In genomic region chr17:33812990-33813389, GRCm38 (mm10) we compare ENCODE assay signal across 11 mouse cellular contexts. TPM values are rescaled to one million over a fixed set of nuclear protein-coding genes. Genes with fewer than 3 reads are reported as not detected.
DNase-seq lines count a peak whose midpoint lies in the region; ATAC-seq and TF ChIP-seq lines count a peak whose summit lies in the region.
"Had no signal": no experiment of that assay in that cellular context is flagged by ENCODE, and none has a peak within 500 bp of the region (broad histone marks: within the 10 kb centered on the region; RNA-seq: fewer than 3 reads in every experiment).

No protein-coding gene starts in this region.

- DNase-seq in liver, embryonic 11.5 days (ENCODE audit: low spot score), result no peak
- peak; percentile 69 to 88 for DNase-seq in kidney, postnatal 36 days
- peak; percentile 64 for DNase-seq in testis, postnatal 14 days (ENCODE audit: low spot score)
- no peak for DNase-seq in c-Kit-positive CD71-positive TER-119-positive erythroid progenitor cells, embryonic 14.5 days (ENCODE audit: low spot score)
- DNase-seq in cerebellum, postnatal 25 days, result no peak
- no peak for DNase-seq in thymus, adult 2 months
- DNase-seq: thymus, postnatal 14 days had no signal

- no peaks in the 10 kb centered on the region for H3K9me3 ChIP-seq in liver, embryonic 12.5 days (replicated peaks)
- H3K9me3 ChIP-seq in liver, embryonic 11.5 days (ENCODE audit: control insufficient read depth, low read length), result no peaks in the 10 kb centered on the region
- H3K9me3 ChIP-seq in heart, embryonic 14.5 days (ENCODE audit: control insufficient read depth, low read length), result no peaks in the 10 kb centered on the region
- H3K9me3 ChIP-seq: limb, embryonic 15.5 days had no signal

- 41% methylated on average over 4 of the region's 4 CpGs for WGBS in liver, embryonic 12.5 days (ENCODE audit: insufficient replicate concordance)
- 60% methylated on average over 4 of the region's 4 CpGs for WGBS in liver, embryonic 11.5 days
- WGBS in heart, embryonic 14.5 days, result 52% methylated on average over 4 of the region's 4 CpGs
- WGBS in thymus, adult 2 months, result 63% methylated on average over 4 of the region's 4 CpGs

- peaks cover 16% of the 10 kb centered on the region for H3K27me3 ChIP-seq in liver, embryonic 12.5 days (replicated peaks)
- no peaks in the 10 kb centered on the region for H3K27me3 ChIP-seq in liver, embryonic 11.5 days (replicated peaks; ENCODE audit: control insufficient read depth, insufficient read depth, low read length)
- H3K27me3 ChIP-seq in heart, embryonic 14.5 days (ENCODE audit: control insufficient read depth, insufficient read depth, low read length), result peaks cover 21% of the 10 kb centered on the region
- peaks cover 4% of the 10 kb centered on the region; the same call in 1 of the 2 replicates for H3K27me3 ChIP-seq in thymus, adult 2 months (ENCODE audit: control insufficient read depth, insufficient read depth, low read length)

- no peak for TF ChIP-seq POLR2A in thymus, adult 2 months (IDR thresholded peaks at IDR 0.05; ENCODE audit: control insufficient read depth, extremely low read depth, insufficient read depth, low read length, poor library complexity)

- H3K9ac ChIP-seq in liver, embryonic 12.5 days, result no peak overlapping the region
- no peak overlapping the region for H3K9ac ChIP-seq in liver, embryonic 11.5 days (ENCODE audit: low read depth, low read length)
- H3K9ac ChIP-seq in heart, embryonic 14.5 days (ENCODE audit: low read length), result peak overlapping the region; percentile 41; the same call in 1 of the 2 replicates
- H3K9ac ChIP-seq: limb, embryonic 15.5 days had no signal

- H3K4me3 ChIP-seq in liver, embryonic 12.5 days, result no peak overlapping the region
- no peak overlapping the region for H3K4me3 ChIP-seq in liver, embryonic 11.5 days (ENCODE audit: low read depth, low read length)
- no peak overlapping the region for H3K4me3 ChIP-seq in heart, embryonic 14.5 days (ENCODE audit: control insufficient read depth in 1 of 2, insufficient read depth in 1 of 2, low read depth in 1 of 2, low read length in 2 of 2)
- no peak overlapping the region for H3K4me3 ChIP-seq in thymus, adult 2 months (ENCODE audit: control insufficient read depth, insufficient read depth, low read length)
- H3K4me3 ChIP-seq: limb, embryonic 15.5 days had no signal

- no peak for ATAC-seq in liver, embryonic 12.5 days
- no peak for ATAC-seq in liver, embryonic 11.5 days (replicated peaks; ENCODE audit: low FRiP score)
- ATAC-seq in heart, embryonic 14.5 days (ENCODE audit: insufficient number of reproducible peaks, insufficient read depth, low FRiP score, low read depth), result no peak
- ATAC-seq: hindbrain, postnatal 0 days had no signal

- no peak for TF ChIP-seq CTCF in thymus, adult 2 months (IDR thresholded peaks at IDR 0.05; ENCODE audit: borderline replicate concordance, control insufficient read depth, extremely low read depth, insufficient read depth, low read length, poor library complexity)

- H3K27ac ChIP-seq in liver, embryonic 12.5 days, result no peak overlapping the region
- no peak overlapping the region for H3K27ac ChIP-seq in liver, embryonic 11.5 days (ENCODE audit: low read depth, low read length)
- H3K27ac ChIP-seq in heart, embryonic 14.5 days (replicated peaks in 1 of 2; ENCODE audit: control insufficient read depth in 1 of 2, insufficient read depth in 1 of 2, low read depth in 2 of 2, low read length in 2 of 2), result peak overlapping the region; percentile 45 to 67
- no peak overlapping the region for H3K27ac ChIP-seq in thymus, adult 2 months (ENCODE audit: control insufficient read depth, insufficient read depth, low read length)
- H3K27ac ChIP-seq: hindbrain, postnatal 0 days; limb, embryonic 15.5 days had no signal

- no peaks in the 10 kb centered on the region for H3K36me3 ChIP-seq in liver, embryonic 12.5 days
- no peaks in the 10 kb centered on the region for H3K36me3 ChIP-seq in liver, embryonic 11.5 days (ENCODE audit: control insufficient read depth, insufficient read depth, low read length)
- H3K36me3 ChIP-seq in heart, embryonic 14.5 days (ENCODE audit: control insufficient read depth, insufficient read depth, low read length), result 0 out of 2 replicates have a peak, but pooled peaks cover 4% of the 10 kb centered on the region
- H3K36me3 ChIP-seq in thymus, adult 2 months (ENCODE audit: control insufficient read depth, insufficient read depth, low read length), result no peaks in the 10 kb centered on the region
- H3K36me3 ChIP-seq: limb, embryonic 15.5 days had no signal

- peaks cover 34% of the 10 kb centered on the region for H3K4me1 ChIP-seq in liver, embryonic 12.5 days
- peaks cover 17% of the 10 kb centered on the region for H3K4me1 ChIP-seq in liver, embryonic 11.5 days (replicated peaks; ENCODE audit: control insufficient read depth, insufficient read depth, low read length)
- H3K4me1 ChIP-seq in heart, embryonic 14.5 days (ENCODE audit: control insufficient read depth in 2 of 2, insufficient read depth in 2 of 2, low read length in 2 of 2), result peaks cover 27 to 31% of the 10 kb centered on the region in 2 experiments
- peaks cover 13% of the 10 kb centered on the region for H3K4me1 ChIP-seq in thymus, adult 2 months (replicated peaks; ENCODE audit: control insufficient read depth, insufficient read depth, low read length)

- 0 out of 2 replicates have a peak overlapping the region, but pooled peaks have one; percentile 0 for H3K4me2 ChIP-seq in liver, embryonic 12.5 days
- H3K4me2 ChIP-seq in liver, embryonic 11.5 days, result no peak overlapping the region
- H3K4me2 ChIP-seq in heart, embryonic 14.5 days (ENCODE audit: low read length), result peak overlapping the region; percentile 91
- H3K4me2 ChIP-seq: limb, embryonic 15.5 days had no signal

RNA-seq across cellular contexts. Expression of gene Kank3, which starts 2.7 kb away (rescaled TPM):
- 12.6 and 13.2 TPM in 2 replicates for polyA plus RNA-seq in liver, embryonic 12.5 days (2016; fragmentation: Nextera tagmentation; extraction: Ambion mirVana)
- 21.4 and 23.4 TPM in 2 replicates for polyA plus RNA-seq in liver, embryonic 11.5 days (2014; fragmentation: Nextera tagmentation; extraction: Ambion mirVana)
- polyA plus RNA-seq in heart, embryonic 14.5 days (2014; fragmentation: Nextera tagmentation; extraction: Ambion mirVana), result 53.8 and 54.2 TPM in 2 replicates
- 19.9 and 29.3 TPM in 2 replicates for polyA plus RNA-seq in thymus, adult 2 months (2012; rRNA removed)

RNA-seq across cellular contexts. Expression of gene Rps28, which starts 11.4 kb away (rescaled TPM):
- polyA plus RNA-seq in liver, embryonic 12.5 days (2016; fragmentation: Nextera tagmentation; extraction: Ambion mirVana), result 689 and 715 TPM in 2 replicates
- polyA plus RNA-seq in liver, embryonic 11.5 days (2014; fragmentation: Nextera tagmentation; extraction: Ambion mirVana), result 1,026 and 1,173 TPM in 2 replicates
- 653 and 768 TPM in 2 replicates for polyA plus RNA-seq in heart, embryonic 14.5 days (2014; fragmentation: Nextera tagmentation; extraction: Ambion mirVana)
- polyA plus RNA-seq in thymus, adult 2 months (2012; rRNA removed), result 678 and 707 TPM in 2 replicates

RNA-seq across cellular contexts. Expression of gene Ndufa7, which starts 11.4 kb away (rescaled TPM):
- 296 and 311 TPM in 2 replicates for polyA plus RNA-seq in liver, embryonic 12.5 days (2016; fragmentation: Nextera tagmentation; extraction: Ambion mirVana)
- polyA plus RNA-seq in liver, embryonic 11.5 days (2014; fragmentation: Nextera tagmentation; extraction: Ambion mirVana), result 390 and 411 TPM in 2 replicates
- 628 and 707 TPM in 2 replicates for polyA plus RNA-seq in heart, embryonic 14.5 days (2014; fragmentation: Nextera tagmentation; extraction: Ambion mirVana)
- polyA plus RNA-seq in thymus, adult 2 months (2012; rRNA removed), result 305 and 382 TPM in 2 replicates

RNA-seq across cellular contexts. Expression of gene Cd320, which starts 29.9 kb away (rescaled TPM):
- polyA plus RNA-seq in liver, embryonic 12.5 days (2016; fragmentation: Nextera tagmentation; extraction: Ambion mirVana), result 22.2 and 24.1 TPM in 2 replicates
- polyA plus RNA-seq in liver, embryonic 11.5 days (2014; fragmentation: Nextera tagmentation; extraction: Ambion mirVana), result 44.1 and 49.7 TPM in 2 replicates
- 43.5 and 49.2 TPM in 2 replicates for polyA plus RNA-seq in heart, embryonic 14.5 days (2014; fragmentation: Nextera tagmentation; extraction: Ambion mirVana)
- polyA plus RNA-seq in thymus, adult 2 months (2012; rRNA removed), result 28.7 and 32.9 TPM in 2 replicates

RNA-seq across cellular contexts. Expression of gene Angptl4, which starts 31.4 kb away (rescaled TPM):
- 17.3 and 21.0 TPM in 2 replicates for polyA plus RNA-seq in liver, embryonic 12.5 days (2016; fragmentation: Nextera tagmentation; extraction: Ambion mirVana)
- polyA plus RNA-seq in liver, embryonic 11.5 days (2014; fragmentation: Nextera tagmentation; extraction: Ambion mirVana), result 28.1 and 31.9 TPM in 2 replicates
- 13.5 and 16.4 TPM in 2 replicates for polyA plus RNA-seq in heart, embryonic 14.5 days (2014; fragmentation: Nextera tagmentation; extraction: Ambion mirVana)
- polyA plus RNA-seq in thymus, adult 2 months (2012; rRNA removed), result 23.0 TPM in 2 replicates

Comparison
In these comparisons a context has a peak if more than half of its experiments do, and no peak if none do; other contexts are left out.
1. H3K27ac ChIP-seq: peak in heart, embryonic 14.5 days (2 of 2); none in liver, embryonic 12.5 days (single experiment), liver, embryonic 11.5 days (single experiment) and thymus, adult 2 months (single experiment).
2. DNase-seq: peak in kidney, postnatal 36 days (2 of 2) and testis, postnatal 14 days (single experiment); none in liver, embryonic 11.5 days (single experiment), c-Kit-positive CD71-positive TER-119-positive erythroid progenitor cells, embryonic 14.5 days (single experiment), cerebellum, postnatal 25 days (0 of 2) and thymus, adult 2 months (single experiment).